7 mouse cellular contexts compared by ENCODE assay signal in the genomic region with DNA sequence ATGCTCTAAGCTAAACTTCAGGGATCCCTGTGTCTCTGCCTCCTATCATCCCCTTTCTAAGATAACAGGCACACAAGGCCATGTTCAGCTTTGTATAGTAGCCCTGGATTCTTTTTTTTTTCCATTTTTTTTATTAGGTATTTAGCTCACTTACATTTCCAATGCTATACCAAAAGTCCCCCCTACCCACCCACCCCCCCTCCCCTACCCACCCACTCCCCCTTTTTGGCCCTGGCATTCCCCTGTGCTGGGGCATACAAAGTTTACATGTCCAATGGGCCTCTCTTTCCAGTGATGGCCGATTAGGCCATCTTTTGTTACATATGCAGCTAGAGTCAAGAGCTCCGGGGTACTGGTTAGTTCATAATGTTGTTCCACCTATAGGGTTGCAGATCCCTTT.
A peak's percentile ranks its signal among the peaks of the same experiment; 100 is the strongest.
DNase-seq lines count a peak whose midpoint lies in the region; ATAC-seq lines count a peak whose summit lies in the region.
"Not testable (repeated sequence)": the region's sequence is repeated elsewhere in the genome, so short reads cannot be mapped to it uniquely, and the experiment has no call there.

No protein-coding gene starts in this region.

- not testable (repeated sequence) for H3K4me1 ChIP-seq in forebrain, embryonic 11.5 days (replicated peaks; ENCODE audit: control insufficient read depth, insufficient read depth, low read length); heart, embryonic 12.5 days (replicated peaks); hindbrain, embryonic 14.5 days (replicated peaks; ENCODE audit: control insufficient read depth, insufficient read depth, low read length); kidney, embryonic 16.5 days (ENCODE audit: insufficient read depth, low read length); liver, embryonic 11.5 days (replicated peaks; ENCODE audit: control insufficient read depth, insufficient read depth, low read length); midbrain, embryonic 14.5 days (ENCODE audit: control insufficient read depth, insufficient read depth, low read length); neural tube, embryonic 15.5 days

- H3K9ac ChIP-seq in forebrain, embryonic 11.5 days (ENCODE audit: low read length); heart, embryonic 12.5 days; hindbrain, embryonic 14.5 days; kidney, embryonic 16.5 days (replicated peaks; ENCODE audit: low read length); liver, embryonic 11.5 days (ENCODE audit: low read depth, low read length); midbrain, embryonic 14.5 days (replicated peaks; ENCODE audit: low read length); neural tube, embryonic 15.5 days (replicated peaks): not testable (repeated sequence)

- H3K36me3 ChIP-seq in forebrain, embryonic 11.5 days (ENCODE audit: control insufficient read depth, insufficient read depth, low read length); heart, embryonic 12.5 days; hindbrain, embryonic 14.5 days (replicated peaks; ENCODE audit: control insufficient read depth, insufficient read depth); kidney, embryonic 16.5 days (ENCODE audit: insufficient read depth, low read length); liver, embryonic 11.5 days (ENCODE audit: control insufficient read depth, insufficient read depth, low read length); midbrain, embryonic 14.5 days (ENCODE audit: control insufficient read depth, insufficient read depth, low read length); neural tube, embryonic 15.5 days: not testable (repeated sequence)

- WGBS in forebrain, embryonic 11.5 days = no CpG with 5 or more reads among the region's 2 CpGs
- 75% methylated on average over 1 of the region's 2 CpGs for WGBS in heart, embryonic 12.5 days
- WGBS in hindbrain, embryonic 14.5 days = 100% methylated on average over 1 of the region's 2 CpGs
- no CpG with 5 or more reads among the region's 2 CpGs for WGBS in kidney, embryonic 16.5 days
- WGBS in liver, embryonic 11.5 days = no CpG with 5 or more reads among the region's 2 CpGs
- no CpG with 5 or more reads among the region's 2 CpGs for WGBS in midbrain, embryonic 14.5 days
- 87% methylated on average over 1 of the region's 2 CpGs for WGBS in neural tube, embryonic 15.5 days

- not testable (repeated sequence) for H3K27me3 ChIP-seq in forebrain, embryonic 11.5 days (ENCODE audit: control insufficient read depth, insufficient read depth, low read length); heart, embryonic 12.5 days (replicated peaks); hindbrain, embryonic 14.5 days (ENCODE audit: control insufficient read depth, insufficient read depth, low read length); kidney, embryonic 16.5 days (ENCODE audit: insufficient read depth, low read length); liver, embryonic 11.5 days (replicated peaks; ENCODE audit: control insufficient read depth, insufficient read depth, low read length); midbrain, embryonic 14.5 days (ENCODE audit: control insufficient read depth, insufficient read depth, low read length); neural tube, embryonic 15.5 days (replicated peaks)

- not testable (repeated sequence) for H3K4me3 ChIP-seq in forebrain, embryonic 11.5 days (ENCODE audit: low read depth, low read length); heart, embryonic 12.5 days; hindbrain, embryonic 14.5 days (replicated peaks; ENCODE audit: low read length); kidney, embryonic 16.5 days (ENCODE audit: low read length); liver, embryonic 11.5 days (ENCODE audit: low read depth, low read length); midbrain, embryonic 14.5 days (replicated peaks; ENCODE audit: low read depth, low read length); neural tube, embryonic 15.5 days (replicated peaks)

- H3K27ac ChIP-seq in forebrain, embryonic 11.5 days (ENCODE audit: low read depth, low read length); heart, embryonic 12.5 days (ENCODE audit: poor library complexity, severe bottlenecking); hindbrain, embryonic 14.5 days; kidney, embryonic 16.5 days (ENCODE audit: low read length); liver, embryonic 11.5 days (ENCODE audit: low read depth, low read length); midbrain, embryonic 14.5 days (replicated peaks; ENCODE audit: low read depth, low read length); neural tube, embryonic 15.5 days (replicated peaks): not testable (repeated sequence)

- not testable (repeated sequence) for H3K4me2 ChIP-seq in forebrain, embryonic 11.5 days (ENCODE audit: low read depth, low read length, severe bottlenecking); heart, embryonic 12.5 days; hindbrain, embryonic 14.5 days (replicated peaks); kidney, embryonic 16.5 days (replicated peaks; ENCODE audit: low read depth, low read length); liver, embryonic 11.5 days; midbrain, embryonic 14.5 days (ENCODE audit: low read length); neural tube, embryonic 15.5 days

- H3K9me3 ChIP-seq in forebrain, embryonic 11.5 days (ENCODE audit: control insufficient read depth, low read length); heart, embryonic 12.5 days (replicated peaks); hindbrain, embryonic 14.5 days (ENCODE audit: control insufficient read depth, low read length); kidney, embryonic 16.5 days (ENCODE audit: low read length); liver, embryonic 11.5 days (ENCODE audit: control insufficient read depth, low read length); midbrain, embryonic 14.5 days (ENCODE audit: control insufficient read depth, low read length); neural tube, embryonic 15.5 days (replicated peaks): not testable (repeated sequence)

- peak; percentile 88 for ATAC-seq in forebrain, embryonic 11.5 days (replicated peaks; ENCODE audit: low FRiP score)
- peak; percentile 82 for ATAC-seq in heart, embryonic 12.5 days (ENCODE audit: insufficient number of reproducible peaks, low FRiP score)
- ATAC-seq in hindbrain, embryonic 14.5 days (ENCODE audit: low FRiP score) = peak; percentile 80; the same call in 1 of the 2 replicates
- ATAC-seq in kidney, embryonic 16.5 days (ENCODE audit: low FRiP score, low TSS enrichment) = 0 out of 2 replicates have a peak, but pooled peaks have one; percentile 88
- ATAC-seq in liver, embryonic 11.5 days (replicated peaks; ENCODE audit: low FRiP score) = peak; percentile 63; the same call in 1 of the 2 replicates
- peak; percentile 82 for ATAC-seq in midbrain, embryonic 14.5 days (ENCODE audit: low FRiP score, low TSS enrichment)
- peak; percentile 82; the same call in 1 of the 2 replicates for ATAC-seq in neural tube, embryonic 15.5 days (ENCODE audit: low FRiP score)

- DNase-seq in forebrain, embryonic 11.5 days (ENCODE audit: low spot score); hindbrain, embryonic 14.5 days (ENCODE audit: low spot score); liver, embryonic 11.5 days (ENCODE audit: low spot score); midbrain, embryonic 14.5 days: not testable (repeated sequence)
